Mouse (Mus musculus) spleen, postnatal 36 days (tissue): ENCODE results near the gene Tcf7l2.

Experiments
- DNase-seq, 2 experiments: peaks; one replicate each; pipeline ENCODE4 v3.0.0; 2022; ENCODE audit warnings: low spot score in 2 of 2, mixed read lengths in 1 of 2

The Tcf7l2 gene

DNA sequence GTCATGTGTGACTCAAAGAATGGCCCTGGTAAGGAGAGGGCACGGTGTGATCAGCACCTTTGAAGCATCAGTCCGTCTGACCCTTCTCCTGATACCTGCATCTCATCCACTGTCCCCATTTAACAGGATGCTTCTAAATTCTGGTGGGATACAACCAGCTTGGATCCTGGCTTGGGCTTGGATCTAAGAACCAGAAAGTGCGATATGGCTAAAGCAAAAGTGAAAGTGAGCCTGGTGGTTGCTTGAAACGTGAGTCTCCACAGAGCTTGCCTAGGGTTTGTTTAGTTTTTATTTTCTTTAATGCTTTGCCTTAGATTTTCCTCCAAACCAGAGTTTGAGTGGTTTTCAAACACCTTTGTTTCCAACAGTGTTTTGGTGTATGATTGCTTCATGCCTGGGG lies 51.4 kb downstream of the Tcf7l2 start:
- DNase-seq, result no peak

DNA sequence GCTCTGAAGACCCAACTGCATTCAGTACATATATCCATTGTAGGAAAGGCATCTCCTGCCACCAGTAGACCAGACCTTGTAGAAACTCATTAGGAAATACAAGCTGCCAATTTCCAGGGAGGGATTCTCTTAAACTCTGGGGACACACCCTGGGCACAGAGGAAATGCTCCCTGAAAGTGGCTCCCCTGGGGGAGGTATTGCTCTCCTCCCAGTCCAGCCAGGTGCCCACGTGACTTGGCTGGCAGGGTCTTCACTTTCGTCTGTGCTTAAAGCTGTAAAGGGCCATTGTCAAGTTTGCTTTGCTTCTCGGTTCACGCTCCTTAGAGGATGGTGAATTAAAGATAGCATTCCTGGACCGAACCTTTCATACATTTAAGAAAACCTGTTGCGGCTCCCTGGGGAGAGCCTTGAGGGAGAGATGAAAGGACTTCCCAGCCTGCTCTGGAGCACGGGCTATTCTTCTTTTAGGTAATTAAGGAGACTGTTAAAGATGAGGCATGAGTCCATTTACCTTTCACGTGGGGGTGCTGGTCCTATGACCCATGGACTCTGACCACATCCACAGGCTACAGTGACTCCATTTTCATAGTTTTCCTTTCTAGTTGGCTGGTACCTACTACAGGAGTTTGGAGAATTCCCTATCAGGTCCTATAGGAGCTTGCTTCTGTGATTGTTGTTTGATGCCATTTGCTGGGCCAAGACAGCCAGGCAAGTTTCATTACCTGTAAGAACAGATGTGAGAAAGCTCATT lies 52.8 kb downstream of the Tcf7l2 start:
- DNase-seq, result no peak

DNA sequence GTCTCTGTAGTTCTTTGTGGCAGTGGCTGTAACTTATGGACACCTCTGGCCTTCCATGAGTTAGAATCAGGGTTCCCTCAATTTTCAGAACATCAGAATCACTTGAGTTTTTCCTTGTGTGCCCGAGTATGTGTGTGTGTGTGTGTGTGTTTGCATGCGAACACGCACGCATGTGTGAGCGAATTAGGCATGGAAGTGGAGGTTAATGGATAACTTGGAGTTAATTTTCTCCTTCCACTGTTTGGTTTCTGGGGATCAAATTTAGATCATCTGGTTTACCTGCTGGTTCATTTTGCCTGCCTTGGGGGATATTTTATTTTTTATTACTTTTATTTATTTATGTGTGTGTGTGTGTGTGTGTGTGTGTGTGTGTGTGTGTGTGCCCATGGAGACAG lies 53.3 kb downstream of the Tcf7l2 start:
- no peak for DNase-seq

DNA sequence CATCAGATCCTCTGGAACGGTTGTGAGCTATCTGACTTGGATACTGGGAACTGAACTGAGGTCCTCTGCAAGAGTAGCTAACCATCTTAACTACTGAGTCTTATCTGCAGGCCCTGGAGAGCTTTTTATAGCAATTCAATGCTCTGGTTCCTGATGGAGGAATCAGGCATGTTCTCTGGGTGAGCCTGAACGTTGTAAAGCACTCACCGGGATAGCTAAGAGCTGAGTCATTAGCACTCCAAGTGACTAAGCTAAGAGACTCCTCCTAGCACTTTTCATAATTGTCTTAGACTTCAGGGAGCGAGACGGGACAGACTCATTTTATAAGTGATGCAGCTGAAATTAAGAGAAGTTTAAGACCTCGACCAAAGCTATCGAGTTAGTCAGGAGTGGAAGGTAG lies 53.7 kb downstream of the Tcf7l2 start:
- DNase-seq, result no peak

DNA sequence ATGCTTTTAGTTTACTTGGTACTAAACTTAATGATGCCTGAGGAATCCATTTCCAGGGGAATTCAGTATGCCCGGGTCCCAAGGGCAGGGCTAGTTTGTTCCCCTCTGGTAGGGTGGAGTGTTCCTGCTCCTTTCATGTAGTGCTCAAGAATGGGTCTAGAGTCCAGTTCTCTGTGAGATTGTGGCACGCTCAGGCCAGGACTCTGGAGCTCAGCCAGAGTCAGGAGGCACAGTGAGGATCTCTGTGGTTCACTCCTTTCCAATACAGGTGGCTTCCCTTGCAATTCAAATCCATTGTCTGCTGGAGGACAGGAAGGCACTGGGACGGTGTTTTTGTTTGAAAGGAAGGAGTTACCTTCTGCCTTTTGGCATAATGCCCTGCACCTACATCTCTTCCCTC lies 56.2 kb downstream of the Tcf7l2 start:
- no peak for DNase-seq

DNA sequence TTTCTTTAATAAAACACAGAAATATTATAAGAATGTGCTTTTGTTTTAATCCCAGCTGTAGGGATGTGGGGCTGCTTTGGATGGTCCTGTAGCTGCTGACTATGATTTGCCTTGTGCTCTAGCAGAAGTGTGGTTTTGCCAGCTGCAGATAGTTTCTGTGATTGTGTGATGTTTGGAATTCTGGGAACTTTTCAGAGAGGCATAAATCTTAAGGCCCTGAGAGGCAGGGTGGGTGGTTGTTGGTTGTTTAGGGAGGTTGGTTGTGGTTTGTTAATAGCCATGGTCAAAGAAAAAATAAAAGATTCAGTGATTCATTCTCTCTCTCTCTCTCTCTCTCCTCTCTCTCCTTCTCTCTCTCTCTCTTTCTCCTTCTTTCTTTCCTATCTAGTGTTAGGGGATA lies 57.8 kb downstream of the Tcf7l2 start:
- no peak for DNase-seq

DNA sequence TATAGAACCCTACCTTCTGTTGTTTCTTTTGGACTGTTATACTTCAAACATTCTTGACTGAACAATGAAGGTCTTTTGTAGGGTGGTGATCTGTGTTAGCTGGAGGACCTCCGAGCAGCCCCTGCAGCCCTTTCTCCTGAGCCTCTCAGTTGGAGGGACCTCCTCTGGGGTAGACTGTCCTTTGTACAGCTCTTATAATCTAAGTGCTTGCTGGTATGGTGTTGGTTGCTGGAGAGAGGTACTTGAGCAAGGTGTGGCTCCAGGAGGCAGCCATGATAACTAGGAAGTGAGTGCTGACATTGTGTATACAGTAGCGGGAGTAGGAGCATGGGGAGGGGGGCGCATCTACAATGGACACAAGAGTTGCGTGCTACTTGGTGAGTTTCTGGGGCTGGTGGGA lies 58.4 kb downstream of the Tcf7l2 start:
- no peak for DNase-seq

DNA sequence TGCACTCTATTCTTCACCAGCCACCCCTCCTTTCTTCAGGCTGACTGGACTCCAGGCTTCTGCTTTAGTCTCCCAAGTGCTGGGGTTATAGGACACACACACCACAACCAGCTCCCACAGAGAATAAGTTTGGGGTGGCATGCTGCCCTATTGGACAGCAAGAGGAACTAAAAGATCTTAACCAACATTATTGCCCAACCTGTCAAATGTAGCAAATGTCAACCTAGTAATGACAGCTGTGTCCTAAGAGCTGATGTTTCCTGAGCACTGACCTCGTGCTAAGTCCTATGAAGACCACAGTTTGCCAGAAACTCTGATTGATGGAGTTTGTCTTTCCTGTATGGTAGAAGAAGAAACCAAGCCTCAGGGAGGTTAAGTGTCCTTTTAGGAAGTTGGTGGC lies 61.5 kb downstream of the Tcf7l2 start:
- DNase-seq, result no peak

DNA sequence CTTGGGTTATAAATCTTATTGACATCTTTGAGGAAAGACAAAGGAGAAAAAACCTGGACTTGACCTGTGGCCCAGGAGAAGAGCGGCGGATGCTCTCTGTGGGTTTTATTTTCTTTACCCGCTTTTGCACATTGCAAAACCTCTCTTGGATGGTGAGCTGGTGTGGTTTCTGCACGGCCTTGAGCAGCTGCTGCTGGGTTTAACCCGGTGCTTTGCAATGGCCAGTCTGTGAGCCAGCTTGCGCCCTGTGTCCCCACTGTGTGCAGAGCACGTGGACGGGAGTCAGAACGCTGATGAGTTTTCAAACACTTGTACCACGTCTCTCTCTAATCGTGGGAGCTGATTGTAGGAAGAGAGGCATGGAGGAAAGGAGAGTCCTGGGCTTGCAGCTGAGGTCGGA lies 62.2 kb downstream of the Tcf7l2 start:
- no peak for DNase-seq

DNA sequence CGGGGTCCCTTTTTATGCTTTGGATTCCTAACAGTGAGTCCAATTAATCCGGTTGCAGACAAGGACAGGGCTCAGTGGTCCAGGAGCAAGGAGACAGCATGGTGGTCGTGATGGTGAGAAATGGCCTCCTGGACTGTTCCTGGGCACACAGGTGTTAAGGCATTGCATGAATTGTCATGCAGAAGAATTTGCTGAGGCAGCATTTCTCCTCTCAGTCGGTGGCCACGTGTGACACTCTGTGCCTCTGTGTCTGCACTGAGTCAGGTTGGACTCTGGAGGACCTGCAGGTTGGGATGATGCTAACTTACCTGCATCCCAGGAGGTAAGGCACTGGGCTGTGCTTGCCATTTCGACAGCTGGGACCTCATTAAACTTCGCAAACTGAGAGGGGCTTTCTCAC lies 63.2 kb downstream of the Tcf7l2 start:
- DNase-seq, result no peak

DNA sequence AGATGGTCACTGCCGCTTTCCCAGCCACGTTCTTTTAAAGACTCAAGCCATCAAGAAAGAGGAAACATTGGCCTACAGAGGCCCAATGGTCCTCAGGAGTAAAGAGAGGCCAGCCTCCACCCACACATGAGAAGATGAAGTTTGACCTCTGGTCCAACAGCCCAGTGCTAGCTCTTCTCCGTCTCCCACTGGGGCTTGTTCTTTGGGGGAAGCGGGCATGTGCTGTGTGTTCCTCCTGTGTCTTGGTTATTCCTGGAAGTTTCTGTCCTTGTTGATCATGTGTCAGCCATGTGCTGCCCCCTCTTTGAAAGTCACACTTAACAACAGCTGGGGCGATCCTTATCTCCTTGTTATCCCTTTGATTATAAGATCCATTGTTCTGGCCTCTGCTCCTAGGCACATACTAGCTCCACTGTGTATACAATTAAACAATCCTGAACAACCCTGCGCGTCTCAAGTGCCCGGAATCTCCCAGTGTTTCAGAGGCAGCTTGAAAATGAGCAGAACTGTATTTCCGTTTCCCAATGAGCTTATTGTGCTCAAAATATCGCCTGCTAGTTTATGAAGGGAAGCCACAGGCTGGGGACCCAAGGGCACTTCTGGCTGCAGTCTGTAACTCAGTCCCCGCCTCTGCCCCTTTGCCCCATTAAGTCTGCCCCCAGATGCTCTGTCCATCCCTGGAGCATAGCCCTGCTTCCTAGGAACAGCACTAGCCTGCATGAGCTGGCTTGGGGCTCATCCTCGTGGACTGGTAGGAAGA lies 65.0 kb downstream of the Tcf7l2 start:
- DNase-seq, result no peak

DNA sequence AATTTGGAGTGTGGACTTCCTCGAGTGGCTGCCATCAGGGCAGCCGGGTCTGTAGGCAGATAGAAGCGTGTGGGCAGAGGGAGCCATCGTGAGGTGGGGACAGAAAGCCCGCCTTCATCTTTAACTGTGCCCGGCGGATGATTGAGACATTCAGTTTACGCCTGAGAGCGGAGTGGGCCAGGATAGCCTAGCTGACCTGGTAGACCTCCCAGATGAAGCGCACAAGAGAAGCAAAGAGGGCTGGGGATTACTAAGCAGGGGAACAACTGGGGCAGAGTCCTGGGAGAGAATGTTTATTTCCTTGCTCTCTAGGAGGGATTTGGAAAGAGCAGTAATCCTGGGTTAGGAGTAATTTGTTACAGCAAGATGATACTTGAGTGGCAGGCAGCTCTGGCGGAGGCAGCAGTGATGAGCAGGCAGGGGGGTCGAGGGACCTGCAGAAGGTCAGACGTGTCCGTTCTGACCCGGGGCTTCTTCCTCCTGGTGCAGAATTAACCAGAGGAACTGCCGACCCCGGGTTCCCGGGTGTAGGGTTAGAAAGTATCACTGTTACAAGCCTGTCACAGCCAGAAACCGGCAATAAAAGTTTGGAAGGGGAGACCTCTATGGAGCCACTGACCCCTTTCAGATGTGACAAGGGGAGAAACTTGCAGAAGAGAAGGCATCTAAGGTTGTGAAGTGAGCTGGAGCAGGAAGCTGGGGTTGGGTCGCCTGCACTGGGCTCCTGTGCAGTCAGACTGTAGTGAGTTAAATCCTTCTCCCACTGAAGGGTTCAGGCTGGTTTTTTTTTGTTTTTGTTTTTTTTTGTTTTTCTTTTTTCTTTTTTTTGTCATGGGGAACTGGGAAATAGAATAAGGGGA lies 65.8 kb downstream of the Tcf7l2 start:
- no peak for DNase-seq

DNA sequence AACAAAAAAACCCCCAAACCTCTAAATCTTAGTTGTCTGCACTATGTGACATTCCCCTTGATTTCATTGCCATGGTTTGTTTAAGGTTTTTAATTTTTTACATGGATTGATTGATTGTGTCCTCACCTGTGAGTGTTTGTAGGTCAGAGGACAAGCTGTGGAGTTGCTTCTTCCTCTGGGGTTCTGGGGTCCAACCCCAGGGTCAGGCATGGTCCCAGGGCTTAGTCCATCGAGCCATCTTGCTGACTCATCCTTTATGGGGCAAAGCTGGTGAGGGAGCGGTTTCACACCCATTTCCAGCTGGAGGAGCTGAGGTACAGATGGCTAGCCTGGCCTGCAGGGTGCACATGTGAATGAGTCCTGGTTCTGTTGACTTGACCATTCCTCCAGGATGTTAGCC lies 66.7 kb downstream of the Tcf7l2 start:
- DNase-seq, result no peak

DNA sequence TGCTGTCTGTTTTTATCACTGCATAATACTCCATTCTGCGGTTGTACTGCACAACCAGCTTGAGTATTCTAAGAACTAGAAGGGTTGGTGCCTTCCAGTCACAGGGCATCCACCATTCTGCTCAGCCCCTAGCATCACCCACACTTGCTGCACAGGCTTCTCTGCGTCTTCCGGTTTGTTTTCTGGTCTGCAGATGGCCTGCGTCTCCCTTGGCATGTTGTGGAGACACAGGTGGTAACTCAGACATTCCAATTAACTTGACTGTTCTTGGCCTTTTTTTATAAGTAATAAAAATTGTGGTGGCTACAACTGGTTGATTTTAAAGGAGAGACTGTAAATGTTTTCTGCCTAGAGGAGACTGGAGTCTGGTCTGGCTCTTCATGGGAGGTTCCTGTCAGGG lies 67.9 kb downstream of the Tcf7l2 start:
- no peak for DNase-seq

DNA sequence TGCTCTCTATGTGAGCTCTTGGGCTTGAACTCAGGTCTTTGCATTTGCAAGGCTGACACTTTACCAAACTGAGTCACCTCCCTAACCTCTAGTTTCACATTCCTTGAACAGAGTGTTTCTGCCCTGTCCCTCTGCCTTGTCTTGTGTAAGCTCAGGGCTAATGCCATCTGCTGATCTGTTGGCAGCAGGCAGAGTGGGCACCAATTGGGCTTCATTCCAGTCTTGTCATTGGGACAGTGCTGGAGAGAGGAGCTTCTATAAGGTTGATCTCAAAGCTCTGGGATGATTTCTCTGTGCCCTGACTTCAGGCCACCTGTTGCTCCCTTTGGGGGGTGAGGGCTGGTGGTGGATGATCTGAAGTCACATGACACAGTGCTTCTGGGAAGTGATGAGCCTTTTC lies 70.6 kb downstream of the Tcf7l2 start:
- DNase-seq, result no peak

DNA sequence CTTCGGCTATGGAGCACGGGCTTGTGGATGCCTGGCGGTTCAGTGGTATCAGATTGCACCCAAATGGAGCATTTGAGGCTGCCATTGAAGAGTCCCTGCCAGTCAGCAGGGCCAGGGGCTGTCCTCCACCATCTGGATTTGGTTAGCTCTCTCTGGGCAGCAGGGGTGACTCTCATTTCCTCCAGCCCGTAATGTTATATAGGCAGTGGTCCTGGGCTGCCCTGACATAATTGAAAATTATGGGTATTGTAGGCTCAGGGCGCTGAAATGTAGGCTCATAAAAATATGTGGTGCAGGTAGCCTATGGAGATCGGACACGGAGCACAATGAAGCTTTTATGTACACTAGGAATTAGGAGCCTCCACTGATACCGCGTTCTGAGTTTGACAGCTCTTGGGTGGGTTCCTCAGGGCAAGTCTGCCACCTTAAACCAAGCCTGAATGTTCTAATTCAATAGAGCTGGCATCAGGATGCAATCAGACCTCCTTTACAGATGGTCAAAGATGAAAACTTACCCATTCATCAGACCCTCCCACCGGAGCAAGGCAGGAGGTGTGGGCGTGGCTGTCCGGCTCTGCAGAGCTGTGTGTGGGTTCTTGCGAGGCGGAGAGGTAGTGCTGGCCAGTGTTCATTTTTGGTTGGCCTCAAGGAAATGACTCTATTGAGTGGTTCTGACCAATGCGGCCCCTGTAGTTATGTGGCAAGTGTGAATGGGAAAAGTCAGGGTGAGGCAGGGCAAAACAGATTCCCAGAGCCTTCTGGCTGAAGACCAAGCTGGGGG lies 73.6 kb downstream of the Tcf7l2 start:
- no peak for DNase-seq

DNA sequence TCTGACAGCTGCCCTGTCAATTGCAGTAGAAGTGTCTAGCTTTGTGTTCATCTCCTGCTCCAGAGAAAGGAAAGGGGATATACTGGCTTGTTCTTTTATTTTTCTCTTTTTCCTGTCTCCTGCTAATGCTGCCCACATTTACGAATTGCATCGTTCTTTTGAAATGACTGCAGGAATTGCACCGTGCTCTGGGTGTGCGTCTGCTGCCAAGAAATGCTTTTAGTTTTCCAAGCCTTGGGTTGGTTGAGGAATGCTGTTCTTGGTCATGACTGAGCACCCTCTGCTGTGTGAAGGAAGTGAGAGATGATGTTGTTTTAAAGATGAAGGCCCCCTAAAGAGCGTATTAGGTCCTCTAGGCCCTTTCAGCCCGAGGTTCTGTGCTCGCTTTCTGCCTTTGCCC lies 75.4 kb downstream of the Tcf7l2 start:
- no peak for DNase-seq

DNA sequence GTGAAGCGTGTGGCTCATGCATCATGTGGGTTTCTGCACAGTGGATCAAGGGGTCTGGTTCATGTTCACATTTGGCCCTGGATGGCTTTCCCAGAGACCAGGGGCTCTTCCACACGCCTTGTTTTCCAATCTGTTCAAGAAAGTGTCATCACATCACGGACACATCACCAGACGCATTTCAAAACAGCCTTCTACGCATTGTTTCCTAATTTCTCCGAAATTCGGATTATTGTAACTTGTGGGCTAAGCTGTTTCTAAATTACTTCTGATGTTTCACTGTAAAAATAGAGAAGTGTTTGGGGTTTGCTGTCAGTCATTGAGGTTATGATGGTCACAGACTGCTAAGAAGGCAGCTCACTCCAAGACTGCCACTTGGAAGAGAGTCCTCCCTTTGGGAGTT lies 78.6 kb downstream of the Tcf7l2 start:
- DNase-seq, result no peak

DNA sequence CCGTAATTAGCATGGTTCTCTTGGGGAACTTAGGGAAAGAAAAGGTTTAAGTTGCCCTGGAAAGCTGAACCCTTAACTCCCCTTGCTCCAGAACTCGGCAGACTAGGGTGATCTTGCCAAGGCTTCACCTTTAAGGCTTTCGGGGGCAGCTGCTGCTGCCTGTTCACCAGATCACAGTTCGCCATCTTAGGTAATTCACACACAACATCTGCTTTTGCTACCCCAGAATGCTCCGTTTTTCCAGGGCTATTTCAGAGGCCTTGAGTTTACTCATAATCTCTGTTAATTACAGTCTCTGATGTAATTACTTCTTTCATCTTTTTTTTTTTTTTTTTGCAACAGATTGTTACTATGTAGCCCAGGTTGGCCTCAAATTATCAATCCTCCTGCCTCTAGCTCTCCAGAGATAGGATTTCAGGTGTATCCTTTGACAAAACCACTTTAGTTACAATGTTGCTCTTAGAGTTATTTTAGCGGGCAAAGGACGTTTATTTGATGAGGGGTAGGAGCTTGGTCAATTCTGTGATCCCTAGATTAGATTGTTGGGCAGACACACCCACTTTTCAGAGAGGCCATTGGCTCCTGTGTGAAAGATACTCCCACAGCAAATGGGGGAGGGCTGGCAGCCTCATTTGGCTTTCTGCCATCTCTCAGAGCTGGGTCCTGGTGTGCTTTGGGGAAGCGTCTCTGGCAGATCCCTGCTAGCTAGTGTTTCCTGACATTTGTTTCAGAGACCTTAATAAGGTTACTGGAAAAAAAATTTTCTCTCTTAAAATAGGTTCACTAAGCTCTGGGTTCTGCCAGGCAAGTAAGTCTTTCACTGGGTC lies 83.6 kb downstream of the Tcf7l2 start:
- no peak for DNase-seq

DNA sequence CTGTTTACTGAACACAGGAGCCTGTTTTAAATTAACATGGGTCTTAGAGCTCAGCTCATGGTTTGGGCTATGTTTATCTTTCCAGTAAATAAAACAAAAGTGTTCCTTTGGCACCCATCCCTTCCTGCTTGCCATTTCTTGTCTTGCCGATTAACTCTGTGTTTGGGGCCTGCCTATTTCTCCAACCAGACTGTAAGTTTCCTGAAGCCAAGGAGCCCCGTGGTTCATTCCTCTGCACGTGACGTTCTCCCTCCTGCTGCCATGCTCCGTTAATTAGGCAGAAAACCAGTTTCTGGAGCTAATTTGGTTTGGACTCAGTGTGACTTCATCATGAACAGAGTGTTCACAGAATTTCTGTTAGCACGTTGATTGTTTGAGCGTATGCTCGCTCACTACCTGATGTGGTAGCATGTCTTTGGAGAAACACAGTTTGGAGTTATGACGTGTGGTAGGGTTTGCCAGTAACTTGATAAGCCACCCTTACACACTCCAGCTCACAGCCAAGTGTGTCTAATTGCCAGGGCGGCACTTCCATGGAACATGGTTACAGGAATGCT lies 84.4 kb downstream of the Tcf7l2 start:
- DNase-seq, result no peak
